Mouse (Mus musculus) brown adipose tissue, adult 24 weeks (tissue): ENCODE measurements around the gene Aqp2. TPM values are rescaled to one million over a fixed set of nuclear protein-coding genes. Genes with fewer than 3 reads are reported as not detected.

Source experiments
- H3K27ac ChIP-seq: fragments of 200-500 bp; replicated peaks from 2 replicates; pipeline ENCODE4 v1.5.1; 2012; ENCODE audit warnings: low read depth, mild to moderate bottlenecking, low read length
- H3K4me1 ChIP-seq: fragments of 200-500 bp; 2 replicates; pipeline ENCODE4 v1.6.1; 2012; ENCODE audit warnings: low read length, mixed read lengths; ENCODE audit not compliant: control insufficient read depth, insufficient read depth, insufficient read length
- H3K4me3 ChIP-seq: fragments of 200-500 bp; 2 replicates; pipeline ENCODE4 v1.5.1; 2012; ENCODE audit warnings: low read depth, mild to moderate bottlenecking, low read length, moderate library complexity; ENCODE audit not compliant: insufficient read depth
- polyA plus RNA-seq: library from polyadenylated mRNA; stranded (reverse); fragments of >200 nt; gene quantifications from 2 replicates; pipeline ENCODE4 v1.2.4, GENCODE M21; 2012; ENCODE audit not compliant: missing spikeins, insufficient read depth, insufficient read length

Gene Aqp2
- polyA plus RNA-seq, 1 experiment, result not detected

DNA sequence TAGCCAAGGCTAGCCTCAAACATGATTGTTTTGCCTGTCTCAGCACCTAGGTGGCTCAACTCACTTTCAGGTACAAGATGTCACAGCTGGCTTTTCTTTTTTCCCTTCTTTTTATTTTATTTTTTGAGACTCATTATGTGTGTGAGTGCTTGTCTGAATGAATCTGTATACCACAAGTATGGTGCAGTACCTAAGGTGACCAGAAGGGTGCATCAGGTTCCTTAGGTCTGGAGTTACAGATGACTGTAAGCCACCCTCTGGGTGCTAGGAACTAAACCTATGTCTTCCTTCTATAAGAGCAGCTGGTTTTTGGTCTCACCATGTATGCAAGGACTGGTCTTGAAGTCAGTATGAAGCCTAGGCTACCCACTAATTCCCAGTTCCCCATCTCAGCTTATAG lies 52.8 kb downstream of the Aqp2 start:
- no peak overlapping the region for H3K4me3 ChIP-seq
- H3K4me1 ChIP-seq, result no peaks in the 10 kb centered on the region

More for the DNA sequence above, 52.8 kb downstream of the Aqp2 start:
- no peak overlapping the region for H3K27ac ChIP-seq

Other genes starting within 250 kb of the Aqp2 start
- 3.6 and 6.7 TPM in 2 replicates for gene Fmnl3, start 208.6 kb upstream of the Aqp2 start, polyA plus RNA-seq
- 290 and 634 TPM in 2 replicates for gene Tmbim6, start 186.2 kb upstream of the Aqp2 start, polyA plus RNA-seq
- gene Nckap5l, start 121.3 kb upstream of the Aqp2 start, polyA plus RNA-seq, result 1.1 and 1.9 TPM in 2 replicates
- gene Bcdin3d, start 104.3 kb upstream of the Aqp2 start, polyA plus RNA-seq, result 3.3 and 8.0 TPM in 2 replicates
- gene Faim2, start 50.9 kb upstream of the Aqp2 start, polyA plus RNA-seq, result not detected in 2 replicates
- not detected in 2 replicates for gene Aqp5, start 11.7 kb downstream of the Aqp2 start, polyA plus RNA-seq
- not detected in 2 replicates for gene Aqp6, start 22.3 kb downstream of the Aqp2 start, polyA plus RNA-seq
- 1.9 TPM in 1 of 2 replicates, not detected in the other for gene Racgap1, start 72.6 kb downstream of the Aqp2 start, polyA plus RNA-seq
- not detected in 2 replicates for gene Asic1, start 91.3 kb downstream of the Aqp2 start, polyA plus RNA-seq
- gene Smarcd1, start 123.1 kb downstream of the Aqp2 start, polyA plus RNA-seq, result 14.9 and 17.4 TPM in 2 replicates
- gene Gm17349, start 126.4 kb downstream of the Aqp2 start, polyA plus RNA-seq, result not detected in 2 replicates
- 4,943 and 5,428 TPM in 2 replicates for gene Gpd1, start 138.5 kb downstream of the Aqp2 start, polyA plus RNA-seq
- gene Cox14, start 146.6 kb downstream of the Aqp2 start, polyA plus RNA-seq, result 189 and 242 TPM in 2 replicates
- 16.6 and 18.9 TPM in 2 replicates for gene Cers5, start 193.8 kb downstream of the Aqp2 start, polyA plus RNA-seq